Mouse (Mus musculus) heart, embryonic 11.5 days (tissue): Measurements from ENCODE around the gene Mapkapk3. TPM values are rescaled to one million over a fixed set of nuclear protein-coding genes. Genes with fewer than 3 reads are reported as not detected.

Experiments
- ATAC-seq: fragments of 200-750 bp; cut with Nextera tagmentation; replicated peaks from 2 replicates; pipeline ENCODE4 v1.8.0; 2017; ENCODE audit warnings: moderate library complexity; ENCODE audit not compliant: insufficient number of reproducible peaks, low FRiP score, low TSS enrichment
- H3K27ac ChIP-seq: fragments of 300-500 bp; sonication (generic); 2 replicates; pipeline ENCODE4 v1.5.1; 2014; ENCODE audit warnings: mild to moderate bottlenecking, low read depth, low read length
- H3K27me3 ChIP-seq: fragments of 300-500 bp; sonication (generic); 2 replicates; pipeline ENCODE4 v1.6.1; 2014; ENCODE audit warnings: mild to moderate bottlenecking, low read length, mixed read lengths; ENCODE audit not compliant: control insufficient read depth, insufficient read depth
- H3K36me3 ChIP-seq: fragments of 300-500 bp; sonication (generic); 2 replicates; pipeline ENCODE4 v1.6.1; 2014; ENCODE audit warnings: mild to moderate bottlenecking, low read length, moderate library complexity, mixed read lengths; ENCODE audit not compliant: control insufficient read depth, insufficient read depth
- H3K4me1 ChIP-seq: fragments of 300-500 bp; sonication (generic); 2 replicates; pipeline ENCODE4 v1.6.1; 2014; ENCODE audit warnings: low read length; ENCODE audit not compliant: control insufficient read depth, insufficient read depth
- H3K4me2 ChIP-seq: fragments of 300-500 bp; sonication (generic); 2 replicates; pipeline ENCODE4 v1.6.1; 2014; ENCODE audit warnings: mild to moderate bottlenecking, moderate library complexity
- H3K4me3 ChIP-seq: fragments of 300-500 bp; sonication (generic); 2 replicates; pipeline ENCODE4 v1.5.1; 2014; ENCODE audit warnings: low read depth, low read length
- H3K9ac ChIP-seq: fragments of 300-500 bp; sonication (generic); 2 replicates; pipeline ENCODE4 v1.6.1; 2014; ENCODE audit warnings: mild to moderate bottlenecking, low read depth, low read length, moderate library complexity
- H3K9me3 ChIP-seq: fragments of 300-500 bp; sonication (generic); replicated peaks from 2 replicates; pipeline ENCODE4 v1.6.1; 2016; ENCODE audit warnings: low read length; ENCODE audit not compliant: control insufficient read depth
- WGBS: fragments of 180-500 bp; shearing (Covaris S2); extraction: QIAGEN DNeasy Blood & Tissue Kit; methylation state at CpG from one replicate; pipeline ENCODE4 v1.1.7; 2014; ENCODE audit not compliant: insufficient replicate concordance; 5-methylcytosine and 5-hydroxymethylcytosine counted together
- polyA plus RNA-seq: library from polyadenylated mRNA; unstranded; fragments of >200 nt; fragmentation: Nextera tagmentation; extraction: Ambion mirVana; gene quantifications from 2 replicates; pipeline ENCODE4 v1.2.1, GENCODE M21; 2014

Mapkapk3 gene
- polyA plus RNA-seq, 1 experiment from 2014 or later, result 5.8 TPM

DNA sequence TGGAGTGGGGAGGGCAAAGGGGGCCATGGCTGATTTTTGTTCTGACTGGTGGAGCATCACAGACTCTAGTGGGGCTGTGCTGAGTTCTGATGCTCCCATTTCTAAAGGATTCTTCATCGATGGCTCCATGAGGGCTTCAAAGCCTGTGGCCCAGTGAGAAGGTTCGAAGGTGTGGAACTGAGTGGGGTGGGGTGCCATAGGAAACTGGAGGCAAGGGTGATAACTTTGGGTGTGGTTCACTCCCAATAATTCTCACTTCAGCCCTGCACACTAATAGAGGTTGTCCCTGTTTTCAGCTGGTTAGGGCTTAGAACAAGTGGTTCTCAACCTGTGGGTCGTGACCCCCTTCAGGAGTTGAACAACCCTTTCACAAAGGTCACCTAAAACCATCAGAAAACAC lies 14.7 kb upstream of the Mapkapk3 start:
- Histone ChIP-seq H3K4me1 (peaks cover 49% of the 10 kb centered on the region), H3K4me2 (no peak overlapping the region), H3K4me3 (no peak overlapping the region), H3K9ac (no peak overlapping the region), H3K36me3 (0 out of 2 replicates have a peak, but pooled peaks cover 7% of the 10 kb centered on the region), H3K9me3 (no peaks in the 10 kb centered on the region), H3K27ac (no peak overlapping the region), H3K27me3 (no peaks in the 10 kb centered on the region)
- no peak for ATAC-seq
- 78% methylated on average over 3 of the region's 3 CpGs for WGBS

DNA sequence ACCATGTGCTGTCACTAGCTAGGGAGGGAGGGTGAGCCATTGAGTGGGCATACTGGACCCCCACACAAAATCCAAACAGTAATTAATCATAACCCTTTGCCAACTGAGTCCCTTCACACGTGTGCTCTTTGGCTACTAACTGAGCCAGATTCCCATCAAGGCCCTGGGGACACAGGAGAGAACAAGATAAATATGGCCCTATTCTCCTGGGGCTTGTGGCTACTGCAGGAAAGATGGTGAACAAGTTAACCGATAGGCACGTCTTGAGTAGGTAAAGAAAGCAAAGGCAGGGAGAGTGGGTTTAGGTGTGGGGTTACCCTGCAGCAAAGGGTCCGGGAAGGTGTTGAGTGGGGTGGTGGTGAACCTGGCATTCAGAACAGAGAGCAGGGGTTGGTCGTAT lies 14.2 kb upstream of the Mapkapk3 start:
- ATAC-seq, result no peak
- no peak overlapping the region for H3K9ac ChIP-seq
- no peaks in the 10 kb centered on the region for H3K27me3 ChIP-seq
- peaks cover 49% of the 10 kb centered on the region for H3K4me1 ChIP-seq
- no peak overlapping the region for H3K4me2 ChIP-seq
- no peak overlapping the region for H3K27ac ChIP-seq
- 0 out of 2 replicates have a peak, but pooled peaks cover 7% of the 10 kb centered on the region for H3K36me3 ChIP-seq
- WGBS, result 76% methylated on average over 5 of the region's 5 CpGs
- no peaks in the 10 kb centered on the region for H3K9me3 ChIP-seq
- no peak overlapping the region for H3K4me3 ChIP-seq

DNA sequence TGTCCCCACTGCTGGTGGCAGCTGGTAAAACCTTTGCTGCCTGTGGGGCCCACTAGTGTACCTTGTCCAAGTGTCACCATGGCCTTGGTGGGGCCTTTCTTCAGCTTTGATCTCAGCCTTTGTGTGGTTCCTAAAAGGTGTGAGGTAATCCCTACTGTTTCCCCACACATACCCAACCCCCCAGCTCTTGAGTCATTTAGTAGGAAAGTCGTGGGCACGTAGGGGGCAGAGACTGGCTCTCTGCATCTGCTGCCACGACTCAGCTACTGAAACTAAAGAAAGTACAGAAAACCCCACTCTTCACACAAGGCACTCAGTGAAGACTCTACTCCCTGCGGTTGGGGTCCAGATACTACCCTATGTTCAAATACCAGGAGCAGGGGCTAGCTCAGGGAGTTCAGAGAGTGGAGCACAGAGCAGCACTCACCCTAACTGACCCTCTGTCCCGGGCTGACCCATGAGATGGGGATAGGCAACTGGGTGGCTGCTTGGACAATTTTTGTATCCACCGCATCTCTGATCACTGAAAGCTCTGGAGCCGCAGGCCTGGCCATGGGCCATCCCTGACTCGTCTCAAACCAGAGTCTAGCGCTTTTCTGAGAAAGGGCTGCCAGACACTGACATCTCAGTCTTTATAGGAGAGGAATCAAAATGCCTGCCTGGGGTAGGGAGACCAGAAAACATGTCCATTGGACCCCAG lies 13.6 kb upstream of the Mapkapk3 start:
- H3K9ac ChIP-seq, result 0 out of 2 replicates have a peak overlapping the region, but pooled peaks have one; percentile 39
- no peak for ATAC-seq
- peaks cover 54% of the 10 kb centered on the region for H3K4me1 ChIP-seq
- no peak overlapping the region for H3K4me3 ChIP-seq
- WGBS, result 65% methylated on average over 9 of the region's 9 CpGs
- no peaks in the 10 kb centered on the region for H3K27me3 ChIP-seq
- H3K9me3 ChIP-seq, result no peaks in the 10 kb centered on the region
- H3K4me2 ChIP-seq, result no peak overlapping the region
- H3K27ac ChIP-seq, result peak overlapping the region; percentile 57; the same call in 1 of the 2 replicates
- 0 out of 2 replicates have a peak, but pooled peaks cover 7% of the 10 kb centered on the region for H3K36me3 ChIP-seq

DNA sequence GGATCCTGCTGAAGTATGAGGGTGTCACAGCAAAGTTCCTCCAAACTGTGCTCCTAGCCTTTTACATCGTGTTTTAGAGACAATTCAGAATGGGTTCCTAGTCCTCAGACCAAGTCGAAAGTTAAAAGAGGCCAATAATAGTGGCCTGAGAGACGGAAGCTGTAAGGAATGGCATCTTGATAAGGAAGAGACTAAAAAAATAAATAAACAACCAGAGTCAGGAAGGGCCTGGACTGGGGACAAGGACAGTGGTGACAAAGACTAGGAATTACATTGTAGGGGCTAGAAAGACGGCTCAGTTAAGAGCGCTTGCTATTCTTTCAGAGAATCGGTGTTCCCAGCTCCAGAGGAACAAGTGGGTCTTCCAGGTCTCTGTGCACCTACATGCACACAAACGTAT lies 12.9 kb upstream of the Mapkapk3 start:
- no peaks in the 10 kb centered on the region for H3K9me3 ChIP-seq
- ATAC-seq, result no peak
- 42% methylated on average over 7 of the region's 7 CpGs for WGBS
- H3K4me3 ChIP-seq, result no peak overlapping the region
- no peaks in the 10 kb centered on the region for H3K27me3 ChIP-seq
- no peak overlapping the region for H3K9ac ChIP-seq
- no peak overlapping the region; the same call in 1 of the 2 replicates for H3K4me2 ChIP-seq
- H3K4me1 ChIP-seq, result peaks cover 53% of the 10 kb centered on the region
- peak overlapping the region; percentile 57; the same call in 1 of the 2 replicates for H3K27ac ChIP-seq
- 0 out of 2 replicates have a peak, but pooled peaks cover 7% of the 10 kb centered on the region for H3K36me3 ChIP-seq

DNA sequence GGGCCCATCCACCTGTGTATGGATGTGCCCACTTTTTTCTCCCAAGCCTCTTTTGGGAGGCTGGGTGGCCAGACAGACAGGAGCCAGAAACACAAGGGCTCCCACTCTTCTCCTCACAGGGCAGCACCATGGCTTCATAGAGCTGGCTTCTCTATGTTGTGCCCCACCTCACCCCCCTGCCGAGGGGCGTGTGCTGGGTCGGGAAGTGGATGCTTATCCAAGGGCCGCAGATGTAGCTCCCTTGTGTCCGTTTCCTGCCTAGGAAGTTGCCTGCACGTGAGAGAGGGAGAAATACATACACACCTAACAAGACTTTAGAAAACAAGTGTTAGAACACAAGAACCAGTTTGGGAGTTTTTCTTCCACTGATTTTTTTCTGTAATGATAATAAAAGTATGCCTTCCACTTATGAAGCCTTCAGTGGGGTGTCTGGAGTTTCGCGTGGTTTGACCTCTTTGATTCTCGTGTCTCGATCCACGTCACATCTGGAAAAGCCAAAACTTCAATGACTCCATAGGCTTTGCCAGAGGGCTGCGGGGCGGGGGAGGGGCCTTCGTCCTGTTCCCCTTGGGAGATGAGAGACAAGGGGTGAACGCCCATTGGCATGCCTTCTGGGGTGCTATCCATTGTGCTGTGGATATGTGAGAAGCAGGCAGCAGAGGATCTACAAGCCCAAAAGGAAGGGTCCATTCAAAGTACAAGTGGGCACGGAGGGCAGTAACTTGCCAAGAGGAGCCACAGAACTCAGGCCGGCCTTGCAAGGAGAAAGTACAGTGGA lies 12.1 kb upstream of the Mapkapk3 start:
- Histone ChIP-seq H3K4me2 (no peak overlapping the region), H3K27ac (peak overlapping the region; percentile 46), H3K9ac (no peak overlapping the region), H3K4me3 (no peak overlapping the region), H3K4me1 (peaks cover 51% of the 10 kb centered on the region), H3K36me3 (0 out of 2 replicates have a peak, but pooled peaks cover 7% of the 10 kb centered on the region), H3K9me3 (no peaks in the 10 kb centered on the region), H3K27me3 (no peaks in the 10 kb centered on the region)
- ATAC-seq, result no peak
- 67% methylated on average over 17 of the region's 17 CpGs for WGBS

DNA sequence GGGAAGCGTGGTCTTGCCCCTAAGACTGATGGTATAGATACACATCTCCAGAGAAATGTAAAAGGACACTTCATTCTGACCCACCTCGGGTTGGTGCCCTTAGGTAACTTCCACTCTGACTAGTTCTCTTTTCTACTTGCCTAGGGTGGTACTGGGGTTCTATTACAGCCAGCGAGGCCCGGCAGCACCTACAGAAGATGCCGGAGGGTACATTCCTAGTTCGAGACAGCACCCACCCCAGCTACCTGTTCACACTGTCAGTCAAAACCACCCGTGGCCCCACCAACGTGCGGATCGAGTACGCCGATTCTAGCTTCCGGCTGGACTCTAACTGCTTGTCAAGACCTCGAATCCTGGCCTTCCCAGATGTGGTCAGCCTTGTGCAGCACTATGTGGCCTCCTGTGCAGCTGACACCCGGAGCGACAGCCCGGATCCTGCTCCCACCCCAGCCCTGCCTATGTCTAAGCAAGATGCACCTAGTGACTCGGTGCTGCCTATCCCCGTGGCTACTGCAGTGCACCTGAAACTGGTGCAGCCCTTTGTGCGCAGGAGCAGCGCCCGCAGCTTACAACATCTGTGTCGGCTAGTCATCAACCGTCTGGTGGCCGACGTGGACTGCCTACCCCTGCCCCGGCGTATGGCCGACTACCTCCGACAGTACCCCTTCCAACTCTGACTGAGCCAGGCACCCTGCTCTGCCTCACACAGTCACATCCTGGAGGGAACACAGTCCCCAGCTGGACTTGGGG lies 10.7 kb upstream of the Mapkapk3 start:
- Histone ChIP-seq H3K9me3 (no peaks in the 10 kb centered on the region), H3K4me1 (peaks cover 47% of the 10 kb centered on the region), H3K27ac (no peak overlapping the region), H3K4me2 (no peak overlapping the region), H3K27me3 (no peaks in the 10 kb centered on the region), H3K36me3 (0 out of 2 replicates have a peak, but pooled peaks cover 7% of the 10 kb centered on the region), H3K9ac (no peak overlapping the region), H3K4me3 (no peak overlapping the region)
- 86% methylated on average over 30 of the region's 30 CpGs for WGBS
- ATAC-seq, result no peak

DNA sequence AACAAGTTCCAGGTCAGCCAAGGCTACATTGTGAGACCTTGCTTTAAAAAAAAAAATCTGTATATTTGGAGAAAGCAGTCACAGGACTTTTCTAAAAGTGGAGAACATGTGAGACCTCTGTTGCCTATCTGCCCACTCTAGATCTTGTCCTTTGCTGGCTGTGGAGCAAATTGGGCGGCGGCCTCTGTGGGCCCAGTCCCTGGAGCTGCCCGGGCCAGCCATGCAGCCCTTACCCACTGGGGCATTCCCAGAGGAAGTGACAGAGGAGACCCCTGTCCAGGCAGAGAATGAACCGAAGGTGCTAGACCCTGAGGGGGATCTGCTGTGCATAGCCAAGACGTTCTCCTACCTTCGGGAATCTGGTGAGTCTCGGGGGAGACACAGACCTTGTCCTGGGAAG lies 10.1 kb upstream of the Mapkapk3 start:
- no peak overlapping the region for H3K27ac ChIP-seq
- H3K4me3 ChIP-seq, result no peak overlapping the region
- H3K27me3 ChIP-seq, result no peaks in the 10 kb centered on the region
- no peak for ATAC-seq
- H3K9ac ChIP-seq, result no peak overlapping the region
- no peaks in the 10 kb centered on the region for H3K9me3 ChIP-seq
- 91% methylated on average over 7 of the region's 7 CpGs for WGBS
- 0 out of 2 replicates have a peak, but pooled peaks cover 7% of the 10 kb centered on the region for H3K36me3 ChIP-seq
- no peak overlapping the region; the same call in 1 of the 2 replicates for H3K4me2 ChIP-seq
- peaks cover 45% of the 10 kb centered on the region for H3K4me1 ChIP-seq

DNA sequence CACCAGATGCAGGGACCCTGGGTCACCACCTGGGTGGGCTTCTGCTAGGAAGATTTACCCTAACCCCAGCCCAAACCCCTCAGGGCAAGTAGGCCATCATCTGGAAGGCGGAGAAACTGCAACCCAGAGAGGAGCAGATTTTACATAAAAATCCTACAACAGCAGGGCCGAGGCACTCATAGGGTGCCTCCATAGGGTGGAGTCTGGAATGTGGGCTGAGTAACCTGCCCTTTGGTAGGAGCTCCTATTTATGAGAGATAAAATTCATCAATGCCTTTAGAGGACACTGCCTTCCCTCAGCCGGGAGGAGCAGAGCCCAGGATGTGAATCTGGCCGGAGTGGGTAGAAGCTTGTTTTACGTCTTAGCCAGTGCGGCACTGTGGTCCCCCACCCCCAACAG lies 9.2 kb upstream of the Mapkapk3 start:
- peak overlapping the region; percentile 97 for H3K4me2 ChIP-seq
- WGBS, result 85% methylated on average over 6 of the region's 6 CpGs
- peak overlapping the region; percentile 3; the same call in 1 of the 2 replicates for H3K9ac ChIP-seq
- no peaks in the 10 kb centered on the region for H3K27me3 ChIP-seq
- 0 out of 2 replicates have a peak, but pooled peaks cover 7% of the 10 kb centered on the region for H3K36me3 ChIP-seq
- no peak for ATAC-seq
- no peaks in the 10 kb centered on the region for H3K9me3 ChIP-seq
- peaks cover 45% of the 10 kb centered on the region for H3K4me1 ChIP-seq
- H3K27ac ChIP-seq, result no peak overlapping the region; the same call in 1 of the 2 replicates
- H3K4me3 ChIP-seq, result peak overlapping the region; percentile 6
